Mouse (Mus musculus) CH12.LX (cell line): ENCODE measurements around the gene Kynu. TPM values are rescaled to one million over a fixed set of nuclear protein-coding genes. Genes with fewer than 3 reads are reported as not detected.

Experiments used
- DNase-seq: peaks from one replicate; pipeline ENCODE4 v3.0.0-alpha.2; 2013; ENCODE audit errors: extremely low read depth
- H3K27ac ChIP-seq: 2 replicates; pipeline ENCODE4 v1.5.1; 2012; ENCODE audit warnings: low read depth, mild to moderate bottlenecking, control low read depth, moderate library complexity; ENCODE audit not compliant: insufficient read depth
- H3K27me3 ChIP-seq: replicated peaks from 2 replicates; pipeline ENCODE3; 2012; ENCODE audit warnings: inconsistent platforms
- H3K36me3 ChIP-seq, 2 experiments: replicated peaks in 1 of 2; 2 replicates each; pipeline versions ENCODE3 to v1.6.1; 2012; ENCODE audit warnings: inconsistent platforms in 1 of 2, low read length in 1 of 2, mild to moderate bottlenecking in 1 of 2, mixed read lengths in 1 of 2, moderate library complexity in 1 of 2; ENCODE audit not compliant: control insufficient read depth in 1 of 2, insufficient read depth in 1 of 2
- H3K4me1 ChIP-seq, 2 experiments: 2 replicates each; pipeline ENCODE4 v1.6.1; 2012; ENCODE audit warnings: inconsistent platforms in 1 of 2, moderate library complexity in 1 of 2; ENCODE audit not compliant: insufficient read depth in 2 of 2, control insufficient read depth in 1 of 2
- H3K4me2 ChIP-seq: 2 replicates; pipeline ENCODE4 v1.6.1; 2012; ENCODE audit warnings: low read depth, mild to moderate bottlenecking, control low read depth; ENCODE audit not compliant: poor library complexity, insufficient read depth, severe bottlenecking
- H3K4me3 ChIP-seq, 3 experiments: fragments of 150-350 bp in 1 of 3; sonication (generic) in 1 of 3; replicated peaks in 1 of 3; 2 replicates each; pipeline versions ENCODE3 to v1.5.1; 2011 to 2012; ENCODE audit warnings: low read depth in 2 of 3, low read length in 2 of 3, mild to moderate bottlenecking in 2 of 3, moderate library complexity in 2 of 3, control low read depth in 1 of 3, improper control_type of control experiment in 1 of 3, inconsistent platforms in 1 of 3, mixed read lengths in 1 of 3; ENCODE audit not compliant: poor library complexity in 1 of 3
- H3K79me2 ChIP-seq: replicated peaks from 2 replicates; pipeline ENCODE4 v1.6.1; 2012; ENCODE audit warnings: mild to moderate bottlenecking, moderate library complexity; ENCODE audit not compliant: control insufficient read depth, poor library complexity, insufficient read depth, severe bottlenecking; ENCODE audit errors: extremely low read depth
- H3K9ac ChIP-seq: 2 replicates; pipeline ENCODE4 v1.6.1; 2012; ENCODE audit warnings: low read depth, mild to moderate bottlenecking, control low read depth, moderate library complexity; ENCODE audit not compliant: insufficient read depth
- H3K9me3 ChIP-seq: replicated peaks from 2 replicates; pipeline ENCODE3; 2012; ENCODE audit warnings: low read length, inconsistent platforms, mixed read lengths
- BHLHE40 ChIP-seq: IDR thresholded peaks from 2 replicates; pipeline ENCODE4 v1.6.1; 2011; ENCODE audit warnings: mild to moderate bottlenecking, low read depth, low read length, improper control_type of control experiment
- CHD1 ChIP-seq: IDR thresholded peaks from 2 replicates; pipeline ENCODE4 v1.6.1; 2012; ENCODE audit warnings: low read depth, low read length, improper control_type of control experiment, inconsistent platforms
- CHD2 ChIP-seq: IDR thresholded peaks from 2 replicates; pipeline ENCODE4 v1.6.1; 2011; ENCODE audit warnings: low read length, improper control_type of control experiment
- E2F4 ChIP-seq: IDR thresholded peaks from 2 replicates; pipeline ENCODE4 v1.6.1; 2011; ENCODE audit warnings: low read depth, low read length, improper control_type of control experiment; ENCODE audit not compliant: insufficient replicate concordance
- ELF1 ChIP-seq: IDR thresholded peaks from 2 replicates; pipeline ENCODE4 v1.6.1; 2014; ENCODE audit warnings: low read depth, mild to moderate bottlenecking, inconsistent platforms, low read length, improper control_type of control experiment
- EP300 ChIP-seq: IDR thresholded peaks from 2 replicates; pipeline ENCODE4 v1.6.1; 2011; ENCODE audit warnings: low read length, improper control_type of control experiment
- GABPA ChIP-seq: IDR thresholded peaks from 2 replicates; pipeline ENCODE4 v1.6.1; 2012; ENCODE audit warnings: low read depth, low read length, improper control_type of control experiment, inconsistent platforms; ENCODE audit not compliant: insufficient replicate concordance
- IRF4 ChIP-seq: IDR thresholded peaks from 2 replicates; pipeline ENCODE4 v1.6.1; 2014; ENCODE audit warnings: low read depth, mild to moderate bottlenecking, inconsistent platforms, low read length, improper control_type of control experiment
- JUND ChIP-seq: conservative IDR thresholded peaks from 2 replicates; pipeline ENCODE4 v1.6.1; 2011; ENCODE audit warnings: low read depth, low read length, improper control_type of control experiment
- KAT2A ChIP-seq: IDR thresholded peaks from 2 replicates; pipeline ENCODE4 v1.6.1; 2012; ENCODE audit warnings: low read length, improper control_type of control experiment, inconsistent platforms; ENCODE audit not compliant: insufficient replicate concordance
- MAFK ChIP-seq: IDR thresholded peaks from 2 replicates; pipeline ENCODE4 v1.6.1; 2011; ENCODE audit warnings: low read length, improper control_type of control experiment; ENCODE audit not compliant: insufficient replicate concordance
- MAX ChIP-seq: IDR thresholded peaks from 2 replicates; pipeline ENCODE4 v1.6.1; 2011; ENCODE audit warnings: low read length, improper control_type of control experiment
- MEF2A ChIP-seq: IDR thresholded peaks from 2 replicates; pipeline ENCODE4 v1.6.1; 2014; ENCODE audit warnings: low read depth, mild to moderate bottlenecking, inconsistent platforms, low read length, improper control_type of control experiment, borderline replicate concordance
- MYC ChIP-seq: IDR thresholded peaks from 2 replicates; pipeline ENCODE4 v1.6.1; 2011; ENCODE audit warnings: low read depth, mild to moderate bottlenecking, improper control_type of control experiment, low read length
- NRF1 ChIP-seq: IDR thresholded peaks from 2 replicates; pipeline ENCODE4 v1.6.1; 2014; ENCODE audit warnings: low read depth, mild to moderate bottlenecking, inconsistent platforms, low read length, improper control_type of control experiment, moderate library complexity
- POLR2A ChIP-seq: IDR thresholded peaks from 2 replicates; pipeline ENCODE4 v1.6.1; 2011; ENCODE audit warnings: low read depth, mild to moderate bottlenecking, improper control_type of control experiment, low read length
- POLR2AphosphoS2 ChIP-seq: IDR thresholded peaks from 2 replicates; pipeline ENCODE4 v1.6.1; 2011; ENCODE audit warnings: low read depth, low read length, improper control_type of control experiment
- RCOR1 ChIP-seq: conservative IDR thresholded peaks from 2 replicates; pipeline ENCODE4 v1.6.1; 2012; ENCODE audit warnings: low read depth, mild to moderate bottlenecking, inconsistent platforms, low read length, improper control_type of control experiment
- TCF12 ChIP-seq: IDR thresholded peaks from 2 replicates; pipeline ENCODE4 v1.6.1; 2014; ENCODE audit warnings: low read depth, mild to moderate bottlenecking, inconsistent platforms, low read length, improper control_type of control experiment
- UBTF ChIP-seq: IDR thresholded peaks from 2 replicates; pipeline ENCODE4 v1.6.1; 2012; ENCODE audit warnings: low read depth, mild to moderate bottlenecking, inconsistent platforms, low read length, improper control_type of control experiment, moderate library complexity
- USF1 ChIP-seq: IDR thresholded peaks from 2 replicates; pipeline ENCODE4 v1.6.1; 2014; ENCODE audit warnings: low read depth, mild to moderate bottlenecking, inconsistent platforms, low read length, improper control_type of control experiment
- USF2 ChIP-seq: conservative IDR thresholded peaks from 2 replicates; pipeline ENCODE4 v1.6.1; 2011; ENCODE audit warnings: low read depth, low read length, improper control_type of control experiment
- ZKSCAN1 ChIP-seq: IDR thresholded peaks from 2 replicates; pipeline ENCODE4 v1.6.1; 2012; ENCODE audit warnings: low read depth, inconsistent platforms, low read length, improper control_type of control experiment, borderline replicate concordance
- dilution Hi-C: fragments of 300-500 bp; cut with MboI; formaldehyde crosslinking; loops from 2 replicates; pipeline ENCODE4 v1.14.3; 2020; ENCODE audit warnings: low sequenced_read_pairs; ENCODE audit not compliant: extremely low pct_unique_long_range_greater_than_20kb, extremely low pct_ligation_motif_present
- in situ Hi-C: fragments of 300-500 bp; cut with MboI; formaldehyde crosslinking; loops from 3 replicates; pipeline ENCODE4 v1.14.3; 2019; ENCODE audit warnings: low sequenced_read_pairs, low pct_ligation_motif_present, low pct_unique_long_range_greater_than_20kb, mixed read lengths
- polyA plus RNA-seq: library from polyadenylated mRNA; unstranded; fragments of >175 nt; gene quantifications from 2 replicates; pipeline ENCODE4 v1.2.1, GENCODE M21; 2012; ENCODE audit warnings: low read depth; ENCODE audit not compliant: insufficient read length
- total RNA-seq, 2 experiments: library from RNA; depleted of rRNA; stranded (reverse); fragments of 300-350 nt in 1 of 2; fragments of >200 nt in 1 of 2; gene quantifications; 2 replicates each; pipeline ENCODE4 v1.2.3; 2012 to 2014

Kynu gene
- total and polyA plus RNA-seq, 3 experiments = 42.4 to 106 (median 77.6) TPM

- Histone ChIP-seq H3K4me3 (no peak overlapping the region), H3K4me2 (no peak overlapping the region), H3K9me3 (no peaks in the 10 kb centered on the region), H3K36me3 (peaks cover under 1 to 32% of the 10 kb centered on the region in 2 experiments), H3K79me2 (no peaks in the 10 kb centered on the region), H3K4me1 (no peaks in the 10 kb centered on the region), H3K27me3 (no peaks in the 10 kb centered on the region), H3K9ac (no peak overlapping the region), H3K27ac (no peak overlapping the region)
- in situ Hi-C loops (no loop called here), dilution Hi-C loops (no loop called here)
- no peak for DNase-seq
- TF ChIP-seq RCOR1 (no peak), ELF1 (no peak), USF1 (no peak), KAT2A (no peak), POLR2AphosphoS2 (no peak), MAFK (no peak), E2F4 (no peak), IRF4 (no peak), JUND (no peak), BHLHE40 (no peak), EP300 (no peak), CHD2 (no peak), NRF1 (no peak), UBTF (no peak), USF2 (no peak), MEF2A (no peak), POLR2A (no peak), ZKSCAN1 (no peak), CHD1 (no peak), GABPA (no peak)
These were observed 136.2 kb downstream of the Kynu start for GRCm38 (mm10) chr2:43691290-43691689.

DNA sequence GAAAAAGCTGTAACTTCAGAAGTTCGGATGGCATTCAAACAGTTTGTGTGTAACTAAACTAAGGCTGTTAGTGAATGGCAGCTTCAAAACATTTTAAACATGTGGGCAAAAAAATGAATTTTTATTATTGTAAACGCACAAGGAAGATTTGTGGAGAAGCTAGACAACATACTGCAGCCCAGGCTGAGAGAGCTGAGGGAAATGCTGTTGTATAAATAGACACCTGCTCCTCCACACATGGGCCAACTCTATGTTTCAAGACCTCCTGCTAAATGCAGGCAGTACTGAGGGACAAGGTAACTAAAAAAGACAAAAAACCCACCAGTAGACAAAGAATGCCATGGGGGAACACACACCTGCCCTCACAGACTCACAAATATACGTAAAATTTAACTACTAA lies 140.5 kb downstream of the Kynu start:
- no peak for DNase-seq
- dilution Hi-C loops (no loop called here), in situ Hi-C loops (no loop called here)
- Histone ChIP-seq H3K4me3 (no peak overlapping the region), H3K36me3 (no peaks in the 10 kb centered on the region), H3K27me3 (no peaks in the 10 kb centered on the region), H3K4me1 (no peaks in the 10 kb centered on the region), H3K4me2 (no peak overlapping the region), H3K9me3 (no peaks in the 10 kb centered on the region), H3K79me2 (no peaks in the 10 kb centered on the region), H3K27ac (no peak overlapping the region), H3K9ac (no peak overlapping the region)
- TF ChIP-seq MYC = no peak
- TF ChIP-seq TCF12 = no peak
- TF ChIP-seq USF2 = no peak
- no peak for TF ChIP-seq MAX
